ENCODE assay signal across 17 mouse cellular contexts in the genomic region with DNA sequence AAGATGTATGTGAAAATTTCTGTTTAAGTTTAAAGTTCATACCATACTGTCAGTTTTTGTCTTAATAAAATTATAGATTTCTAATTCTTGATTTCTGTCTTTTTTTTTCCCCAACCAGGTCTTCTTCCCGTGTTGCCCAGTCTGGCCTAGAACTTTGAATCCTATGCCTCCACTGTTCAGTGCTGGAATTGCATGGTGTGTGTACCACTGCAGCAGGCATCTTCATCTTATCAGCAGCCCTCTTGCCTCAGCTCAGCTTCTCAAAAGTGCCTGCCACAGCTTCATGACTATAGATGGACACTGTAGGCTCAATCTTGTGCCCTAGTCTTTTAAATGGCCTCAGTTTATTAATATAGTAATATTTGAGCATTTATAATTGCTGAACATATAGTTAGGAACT. TPM values are rescaled to one million over a fixed set of nuclear protein-coding genes. Genes with fewer than 3 reads are reported as not detected.
DNase-seq lines count a peak whose midpoint lies in the region; ATAC-seq and TF ChIP-seq lines count a peak whose summit lies in the region.
"Had no signal": no experiment of that assay in that cellular context is flagged by ENCODE, and none has a peak within 500 bp of the region (broad histone marks: within the 10 kb centered on the region; RNA-seq: fewer than 3 reads in every experiment).

No protein-coding gene starts in this region.

- no peak for DNase-seq in heart, postnatal 0 days (ENCODE audit: low spot score)
- DNase-seq in midbrain, embryonic 14.5 days: peak; percentile 26
- DNase-seq in midbrain, embryonic 10.5 days (ENCODE audit: low spot score): no peak
- DNase-seq in Patski (ENCODE audit: low read depth, low spot score): no peak
- peak; percentile 45 for DNase-seq in retina, embryonic 14.5 days (ENCODE audit: low spot score)
- no peak for DNase-seq in left cerebral cortex, adult 8-10 months (ENCODE audit: low spot score in 2 of 2)
- no peak for DNase-seq in adrenal gland, adult 8-10 months
- DNase-seq: adrenal gland, adult 2 months; gastrocnemius, postnatal 14 days; kidney, postnatal 4 days had no signal

- no peak overlapping the region for H3K9ac ChIP-seq in heart, postnatal 0 days (replicated peaks; ENCODE audit: low read depth, low read length)
- no peak overlapping the region for H3K9ac ChIP-seq in heart, embryonic 12.5 days
- no peak overlapping the region for H3K9ac ChIP-seq in midbrain, embryonic 14.5 days (replicated peaks; ENCODE audit: low read length)
- H3K9ac ChIP-seq: liver, embryonic 15.5 days had no signal

- no peaks in the 10 kb centered on the region for H3K4me1 ChIP-seq in heart, postnatal 0 days (ENCODE audit: control insufficient read depth, insufficient read depth)
- no peaks in the 10 kb centered on the region for H3K4me1 ChIP-seq in heart, embryonic 12.5 days (replicated peaks)
- no peaks in the 10 kb centered on the region for H3K4me1 ChIP-seq in midbrain, embryonic 14.5 days (ENCODE audit: control insufficient read depth, insufficient read depth, low read length)
- no peaks in the 10 kb centered on the region for H3K4me1 ChIP-seq in midbrain, embryonic 10.5 days
- H3K4me1 ChIP-seq: forebrain, embryonic 10.5 days; liver, embryonic 15.5 days had no signal

- H3K27ac ChIP-seq in heart, postnatal 0 days (ENCODE audit: low read depth): no peak overlapping the region
- no peak overlapping the region for H3K27ac ChIP-seq in heart, embryonic 12.5 days (ENCODE audit: poor library complexity, severe bottlenecking)
- no peak overlapping the region for H3K27ac ChIP-seq in midbrain, embryonic 14.5 days (replicated peaks; ENCODE audit: low read depth, low read length)
- no peak overlapping the region for H3K27ac ChIP-seq in midbrain, embryonic 10.5 days (replicated peaks)
- H3K27ac ChIP-seq: forebrain, embryonic 10.5 days; liver, embryonic 15.5 days had no signal

- WGBS in heart, postnatal 0 days: 26% methylated on average over 1 of the region's 1 CpGs
- 37% methylated on average over 1 of the region's 1 CpGs for WGBS in heart, embryonic 12.5 days
- WGBS in midbrain, embryonic 14.5 days: 57% methylated on average over 1 of the region's 1 CpGs
- 83% methylated on average over 1 of the region's 1 CpGs for WGBS in midbrain, embryonic 10.5 days

- in situ Hi-C loops in Patski (cut with MboI; ENCODE audit: low pct_unique_long_range_greater_than_20kb): no loop called here

- TF ChIP-seq CTCF in heart, postnatal 0 days (IDR thresholded peaks at IDR 0.05; ENCODE audit: low read depth): peak; percentile 25
- TF ChIP-seq CTCF in Patski (IDR thresholded peaks at IDR 0.05): peak; percentile 38

- H3K4me2 ChIP-seq in heart, postnatal 0 days (ENCODE audit: low read depth, low read length): no peak overlapping the region
- no peak overlapping the region for H3K4me2 ChIP-seq in heart, embryonic 12.5 days
- H3K4me2 ChIP-seq in midbrain, embryonic 14.5 days (ENCODE audit: low read length): no peak overlapping the region
- H3K4me2 ChIP-seq: liver, embryonic 15.5 days; midbrain, embryonic 11.5 days had no signal

- no peak overlapping the region for H3K4me3 ChIP-seq in heart, postnatal 0 days (ENCODE audit: low read depth, low read length)
- H3K4me3 ChIP-seq in heart, embryonic 12.5 days: no peak overlapping the region
- no peak overlapping the region for H3K4me3 ChIP-seq in midbrain, embryonic 14.5 days (replicated peaks; ENCODE audit: low read depth, low read length)
- no peak overlapping the region for H3K4me3 ChIP-seq in midbrain, embryonic 10.5 days
- H3K4me3 ChIP-seq: forebrain, embryonic 10.5 days; liver, embryonic 15.5 days had no signal

- H3K9me3 ChIP-seq in heart, postnatal 0 days (replicated peaks; ENCODE audit: control insufficient read depth, low read length): no peaks in the 10 kb centered on the region
- no peaks in the 10 kb centered on the region for H3K9me3 ChIP-seq in heart, embryonic 12.5 days (replicated peaks)
- H3K9me3 ChIP-seq in midbrain, embryonic 14.5 days (ENCODE audit: control insufficient read depth, low read length): no peaks in the 10 kb centered on the region
- no peaks in the 10 kb centered on the region for H3K9me3 ChIP-seq in midbrain, embryonic 10.5 days (replicated peaks)
- H3K9me3 ChIP-seq: forebrain, embryonic 10.5 days; G1E; liver, embryonic 15.5 days had no signal

- peaks cover 77% of the 10 kb centered on the region for H3K36me3 ChIP-seq in heart, postnatal 0 days (replicated peaks; ENCODE audit: control insufficient read depth, insufficient read depth, low read length)
- H3K36me3 ChIP-seq in heart, embryonic 12.5 days: peaks cover 90% of the 10 kb centered on the region
- peaks cover 80% of the 10 kb centered on the region for H3K36me3 ChIP-seq in midbrain, embryonic 14.5 days (ENCODE audit: control insufficient read depth, insufficient read depth, low read length)
- peaks cover 100% of the 10 kb centered on the region for H3K36me3 ChIP-seq in midbrain, embryonic 10.5 days

- no peak for TF ChIP-seq EP300 in heart, postnatal 0 days (IDR thresholded peaks at IDR 0.05; ENCODE audit: low read depth)

- CTCF ChIA-PET in Patski (lab: Charles Lee): interaction anchor here (2.1 kb wide), 1 partner anchor 11 kb away, joined by 5 read pairs; no protein-coding TSS in a partner anchor

- POLR2A ChIA-PET in Patski (lab: Charles Lee): interaction anchor here (1.1 kb wide), 1 partner anchor 12 kb away, joined by 4 read pairs; no protein-coding TSS in a partner anchor

- no peak; the same call in 1 of the 2 replicates for ATAC-seq in heart, postnatal 0 days (ENCODE audit: insufficient read depth, low read depth)
- no peak for ATAC-seq in heart, embryonic 12.5 days (ENCODE audit: insufficient number of reproducible peaks, low FRiP score)
- no peak for ATAC-seq in midbrain, embryonic 14.5 days (ENCODE audit: low FRiP score, low TSS enrichment)
- ATAC-seq in Patski: no peak
- ATAC-seq: inflammation-experienced regulatory T-cells, adult 6 months had no signal

- no peaks in the 10 kb centered on the region for H3K27me3 ChIP-seq in heart, postnatal 0 days (ENCODE audit: control insufficient read depth, insufficient read depth, low read length)
- H3K27me3 ChIP-seq in heart, embryonic 12.5 days (replicated peaks): no peaks in the 10 kb centered on the region
- no peaks in the 10 kb centered on the region for H3K27me3 ChIP-seq in midbrain, embryonic 14.5 days (ENCODE audit: control insufficient read depth, insufficient read depth, low read length)
- H3K27me3 ChIP-seq in midbrain, embryonic 10.5 days (ENCODE audit: low read depth, poor library complexity, severe bottlenecking): no peaks in the 10 kb centered on the region
- no peaks in the 10 kb centered on the region for H3K27me3 ChIP-seq in Patski
- H3K27me3 ChIP-seq: liver, embryonic 15.5 days had no signal

RNA-seq across cellular contexts. Expression of gene Cbx1, which starts 19.1 kb away (rescaled TPM):
- total RNA-seq in heart, postnatal 0 days (2014; rRNA removed; ENCODE audit: low replicate concordance): 9.9 and 24.9 TPM in 2 replicates
- 35.6 and 42.0 TPM in 2 replicates for polyA plus RNA-seq in heart, postnatal 0 days (2015; fragmentation: Nextera tagmentation; extraction: Ambion mirVana)
- polyA plus RNA-seq in heart, embryonic 12.5 days (2016; fragmentation: Nextera tagmentation; extraction: Ambion mirVana): 57.9 and 61.0 TPM in 2 replicates
- 73.9 and 76.4 TPM in 2 replicates for polyA plus RNA-seq in midbrain, embryonic 14.5 days (2014; fragmentation: Nextera tagmentation; extraction: Ambion mirVana)
- polyA plus RNA-seq in midbrain, embryonic 10.5 days (2016; fragmentation: Nextera tagmentation; extraction: Ambion mirVana): 193 and 198 TPM in 2 replicates
- polyA plus RNA-seq in Patski (2021): 111 TPM
- total RNA-seq in left cerebral cortex, adult 8-10 months (2022): 10 to 100 TPM; 36.5 to 43.3 (median 38.9) TPM
- total RNA-seq in adrenal gland, adult 8-10 months (2022): 10 to 100 TPM; 63.6 to 80.2 (median 78.0) TPM

RNA-seq across cellular contexts. Expression of gene Nfe2l1, which starts 21.7 kb away (rescaled TPM):
- total RNA-seq in heart, postnatal 0 days (2014; rRNA removed; ENCODE audit: low replicate concordance): 98.8 and 99.1 TPM in 2 replicates
- polyA plus RNA-seq in heart, postnatal 0 days (2015; fragmentation: Nextera tagmentation; extraction: Ambion mirVana): 81.2 and 83.5 TPM in 2 replicates
- 85.8 and 89.7 TPM in 2 replicates for polyA plus RNA-seq in heart, embryonic 12.5 days (2016; fragmentation: Nextera tagmentation; extraction: Ambion mirVana)
- polyA plus RNA-seq in midbrain, embryonic 14.5 days (2014; fragmentation: Nextera tagmentation; extraction: Ambion mirVana): 40.1 and 46.3 TPM in 2 replicates
- 71.9 and 78.0 TPM in 2 replicates for polyA plus RNA-seq in midbrain, embryonic 10.5 days (2016; fragmentation: Nextera tagmentation; extraction: Ambion mirVana)
- 362 TPM for polyA plus RNA-seq in Patski (2021)
- total RNA-seq in left cerebral cortex, adult 8-10 months (2022): 100 to 1,000 TPM; 301 to 348 (median 321) TPM
- 100 to 1,000 TPM; 460 to 743 (median 603) TPM for total RNA-seq in adrenal gland, adult 8-10 months (2022)

RNA-seq across cellular contexts. Expression of gene Snx11, which starts 30.7 kb away (rescaled TPM):
- 14.4 and 14.8 TPM in 2 replicates for total RNA-seq in heart, postnatal 0 days (2014; rRNA removed; ENCODE audit: low replicate concordance)
- 9.0 and 10.2 TPM in 2 replicates for polyA plus RNA-seq in heart, postnatal 0 days (2015; fragmentation: Nextera tagmentation; extraction: Ambion mirVana)
- polyA plus RNA-seq in heart, embryonic 12.5 days (2016; fragmentation: Nextera tagmentation; extraction: Ambion mirVana): 14.3 and 14.7 TPM in 2 replicates
- 25.8 and 29.6 TPM in 2 replicates for polyA plus RNA-seq in midbrain, embryonic 14.5 days (2014; fragmentation: Nextera tagmentation; extraction: Ambion mirVana)
- polyA plus RNA-seq in midbrain, embryonic 10.5 days (2016; fragmentation: Nextera tagmentation; extraction: Ambion mirVana): 27.6 and 33.0 TPM in 2 replicates
- 23.6 TPM for polyA plus RNA-seq in Patski (2021)
- 10 to 100 TPM; 38.4 to 49.2 (median 44.4) TPM for total RNA-seq in left cerebral cortex, adult 8-10 months (2022)
- total RNA-seq in adrenal gland, adult 8-10 months (2022): 10 to 100 TPM; 28.7 to 59.2 (median 36.3) TPM

RNA-seq across cellular contexts. Expression of gene Copz2, which starts 41.6 kb away (rescaled TPM):
- total RNA-seq in heart, postnatal 0 days (2014; rRNA removed; ENCODE audit: low replicate concordance): 45.8 and 54.7 TPM in 2 replicates
- polyA plus RNA-seq in heart, postnatal 0 days (2015; fragmentation: Nextera tagmentation; extraction: Ambion mirVana): 119 and 123 TPM in 2 replicates
- polyA plus RNA-seq in heart, embryonic 12.5 days (2016; fragmentation: Nextera tagmentation; extraction: Ambion mirVana): 105 TPM in 2 replicates
- polyA plus RNA-seq in midbrain, embryonic 14.5 days (2014; fragmentation: Nextera tagmentation; extraction: Ambion mirVana): 6.5 and 16.0 TPM in 2 replicates
- polyA plus RNA-seq in midbrain, embryonic 10.5 days (2016; fragmentation: Nextera tagmentation; extraction: Ambion mirVana): 44.9 and 46.1 TPM in 2 replicates
- 56.7 TPM for polyA plus RNA-seq in Patski (2021)
- total RNA-seq in left cerebral cortex, adult 8-10 months (2022): 10 to 100 TPM in 1 of 4 experiments, 1 to 10 TPM in 3; 6.4 to 10.7 (median 6.8) TPM
- total RNA-seq in adrenal gland, adult 8-10 months (2022): 10 to 100 TPM; 60.6 to 73.0 (median 64.0) TPM
- total RNA-seq: neutrophil, adult 5-6 weeks had no signal
- polyA plus RNA-seq: inflammation-experienced regulatory T-cells, adult 6 months had no signal

Comparison
In these comparisons a context has a peak if more than half of its experiments do, and no peak if none do; other contexts are left out.
1. DNase-seq: peak in midbrain, embryonic 14.5 days (single experiment) and retina, embryonic 14.5 days (single experiment); none in heart, postnatal 0 days (single experiment), midbrain, embryonic 10.5 days (single experiment), Patski (single experiment), left cerebral cortex, adult 8-10 months (0 of 2) and adrenal gland, adult 8-10 months (single experiment).